Mouse (Mus musculus) stomach, postnatal 0 days (tissue): Measurements from ENCODE around the gene Mcl1.

ENCODE experiments used
- CTCF ChIP-seq: IDR thresholded peaks from 2 replicates; pipeline ENCODE4 v1.5.1; 2016; ENCODE audit warnings: antibody characterized with exemption, low read depth, mild to moderate bottlenecking, moderate library complexity
- EP300 ChIP-seq: optimal IDR thresholded peaks from 2 replicates; pipeline ENCODE3; 2016; ENCODE audit warnings: antibody characterized with exemption

DNA sequence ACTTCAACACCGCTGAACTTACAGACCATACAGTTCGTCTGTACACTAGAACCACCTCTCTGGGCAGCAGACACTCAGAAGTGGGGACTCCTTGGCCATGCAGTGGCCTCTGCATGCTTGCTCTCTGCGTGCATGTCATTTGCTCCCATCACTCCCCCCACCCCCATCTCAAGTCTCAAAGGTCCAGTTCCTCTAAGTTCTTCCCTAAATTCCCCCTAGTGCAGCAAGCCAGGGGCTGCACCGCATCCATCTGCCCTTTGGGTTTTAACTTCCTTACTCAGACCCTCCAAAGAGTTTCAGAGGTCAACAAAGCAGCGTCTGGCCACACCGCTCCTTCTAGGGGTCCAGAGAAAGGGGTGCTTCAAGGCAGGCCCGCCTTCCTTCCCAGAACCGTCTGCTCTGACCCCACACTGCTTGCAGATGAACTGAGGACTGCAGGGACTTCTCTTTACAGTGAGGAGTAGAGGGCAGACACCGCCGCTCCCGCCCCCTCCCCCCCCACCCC, 15.2 kb downstream of the Mcl1 start:
- TF ChIP-seq EP300 (peak; percentile 10), CTCF (no peak)
